ENCODE assay signal across 20 mouse cellular contexts in genomic region chr6:82125134-82125533, GRCm38 (mm10).
A peak's percentile ranks its signal among the peaks of the same experiment; 100 is the strongest.
DNase-seq lines count a peak whose midpoint lies in the region; ATAC-seq and TF ChIP-seq lines count a peak whose summit lies in the region.
"Had no signal": no experiment of that assay in that cellular context is flagged by ENCODE, and none has a peak within 500 bp of the region (broad histone marks: within the 10 kb centered on the region; RNA-seq: fewer than 3 reads in every experiment).

No protein-coding gene starts in this region.

- WGBS in forebrain, embryonic 11.5 days, result 95% methylated on average over 2 of the region's 2 CpGs
- 94% methylated on average over 2 of the region's 2 CpGs for WGBS in forebrain, embryonic 13.5 days
- WGBS in stomach, postnatal 0 days, result 69% methylated on average over 2 of the region's 2 CpGs

- H3K9me3 ChIP-seq in forebrain, embryonic 11.5 days (ENCODE audit: control insufficient read depth, low read length), result no peaks in the 10 kb centered on the region
- no peaks in the 10 kb centered on the region for H3K9me3 ChIP-seq in forebrain, embryonic 13.5 days (replicated peaks)
- no peaks in the 10 kb centered on the region for H3K9me3 ChIP-seq in stomach, postnatal 0 days (ENCODE audit: control insufficient read depth, low read length)
- H3K9me3 ChIP-seq: embryonic facial prominence, embryonic 15.5 days; heart, embryonic 12.5 days; hindbrain, embryonic 10.5 days; neural tube, embryonic 15.5 days had no signal

- no peak for ATAC-seq in forebrain, embryonic 11.5 days (replicated peaks; ENCODE audit: low FRiP score)
- no peak for ATAC-seq in forebrain, embryonic 13.5 days
- ATAC-seq in common myeloid progenitor, adult 5-6 weeks (replicated peaks; ENCODE audit: low read depth, poor library complexity, severe bottlenecking), result 0 out of 2 replicates have a peak, but pooled peaks have one; percentile 18
- peak; percentile 97 for ATAC-seq in stomach, postnatal 0 days (ENCODE audit: low FRiP score, low TSS enrichment)
- ATAC-seq: forebrain, embryonic 16.5 days had no signal

- H3K36me3 ChIP-seq in forebrain, embryonic 11.5 days (ENCODE audit: control insufficient read depth, insufficient read depth, low read length), result no peaks in the 10 kb centered on the region
- no peaks in the 10 kb centered on the region for H3K36me3 ChIP-seq in forebrain, embryonic 13.5 days (ENCODE audit: poor library complexity, severe bottlenecking)
- H3K36me3 ChIP-seq in stomach, postnatal 0 days (ENCODE audit: control insufficient read depth, insufficient read depth, low read length), result no peaks in the 10 kb centered on the region
- H3K36me3 ChIP-seq: embryonic facial prominence, embryonic 15.5 days; heart, embryonic 12.5 days; hindbrain, embryonic 10.5 days; neural tube, embryonic 15.5 days had no signal

- H3K4me1 ChIP-seq in forebrain, embryonic 11.5 days (replicated peaks; ENCODE audit: control insufficient read depth, insufficient read depth, low read length), result no peaks in the 10 kb centered on the region
- H3K4me1 ChIP-seq in forebrain, embryonic 13.5 days, result no peaks in the 10 kb centered on the region
- H3K4me1 ChIP-seq in stomach, postnatal 0 days (replicated peaks; ENCODE audit: control insufficient read depth, insufficient read depth), result no peaks in the 10 kb centered on the region
- H3K4me1 ChIP-seq: embryonic facial prominence, embryonic 15.5 days; neural tube, embryonic 15.5 days had no signal

- TF ChIP-seq EP300 in stomach, postnatal 0 days (optimal IDR thresholded peaks at IDR 0.05), result no peak

- no peak overlapping the region for H3K9ac ChIP-seq in forebrain, embryonic 11.5 days (ENCODE audit: low read length)
- no peak overlapping the region for H3K9ac ChIP-seq in forebrain, embryonic 13.5 days
- H3K9ac ChIP-seq in stomach, postnatal 0 days (ENCODE audit: low read length), result no peak overlapping the region
- H3K9ac ChIP-seq: embryonic facial prominence, embryonic 15.5 days; heart, embryonic 12.5 days; neural tube, embryonic 15.5 days had no signal

- no peak overlapping the region for H3K4me3 ChIP-seq in forebrain, embryonic 11.5 days (ENCODE audit: low read depth, low read length)
- no peak overlapping the region for H3K4me3 ChIP-seq in forebrain, embryonic 13.5 days
- no peak overlapping the region for H3K4me3 ChIP-seq in stomach, postnatal 0 days (ENCODE audit: low read depth, low read length)
- H3K4me3 ChIP-seq: embryonic facial prominence, embryonic 15.5 days; heart, embryonic 12.5 days; hindbrain, embryonic 10.5 days; layer of hippocampus, adult 2 months; neural tube, embryonic 15.5 days had no signal

- no peak overlapping the region for H3K27ac ChIP-seq in forebrain, embryonic 11.5 days (ENCODE audit: low read depth, low read length)
- no peak overlapping the region for H3K27ac ChIP-seq in forebrain, embryonic 13.5 days
- H3K27ac ChIP-seq in stomach, postnatal 0 days (replicated peaks), result no peak overlapping the region
- H3K27ac ChIP-seq: embryonic facial prominence, embryonic 15.5 days; hindbrain, embryonic 10.5 days; layer of hippocampus, adult 2 months; neural tube, embryonic 15.5 days had no signal

- no peak overlapping the region for H3K4me2 ChIP-seq in forebrain, embryonic 11.5 days (ENCODE audit: low read depth, low read length, severe bottlenecking)
- H3K4me2 ChIP-seq in forebrain, embryonic 13.5 days, result no peak overlapping the region
- H3K4me2 ChIP-seq in stomach, postnatal 0 days (replicated peaks; ENCODE audit: low read depth), result no peak overlapping the region
- H3K4me2 ChIP-seq: embryonic facial prominence, embryonic 15.5 days; heart, embryonic 12.5 days; neural tube, embryonic 15.5 days had no signal

- no peak for TF ChIP-seq CTCF in stomach, postnatal 0 days (IDR thresholded peaks at IDR 0.05; ENCODE audit: low read depth)

- no peaks in the 10 kb centered on the region for H3K27me3 ChIP-seq in forebrain, embryonic 11.5 days (ENCODE audit: control insufficient read depth, insufficient read depth, low read length)
- no peaks in the 10 kb centered on the region for H3K27me3 ChIP-seq in forebrain, embryonic 13.5 days
- H3K27me3 ChIP-seq in stomach, postnatal 0 days (ENCODE audit: control insufficient read depth, insufficient read depth, low read length), result no peaks in the 10 kb centered on the region

- DNase-seq in forebrain, embryonic 11.5 days (ENCODE audit: low spot score), result peak; percentile 30
- DNase-seq in urinary bladder, postnatal 14 days (ENCODE audit: low spot score), result peak; percentile 33
- no peak for DNase-seq in urinary bladder, postnatal 10 days (ENCODE audit: low spot score)
- peak; percentile 74 for DNase-seq in stomach, postnatal 0 days (ENCODE audit: low spot score)
- DNase-seq in ovary, postnatal 10 days (ENCODE audit: low spot score), result no peak
- DNase-seq in thymus, postnatal 4 days, result no peak
- DNase-seq: cerebellum, adult 18-20 months; gastrocnemius, postnatal 14 days; kidney, adult 2 months; lung, adult 18-20 months; right cerebral cortex, postnatal 25 days; thymus, postnatal 25 days had no signal

Comparison
In these comparisons a context has a peak if more than half of its experiments do, and no peak if none do; other contexts are left out.
1. DNase-seq: peak in forebrain, embryonic 11.5 days (single experiment), urinary bladder, postnatal 14 days (single experiment) and stomach, postnatal 0 days (single experiment); none in urinary bladder, postnatal 10 days (single experiment), ovary, postnatal 10 days (single experiment) and thymus, postnatal 4 days (single experiment).
2. ATAC-seq: peak in common myeloid progenitor, adult 5-6 weeks (single experiment) and stomach, postnatal 0 days (single experiment); none in forebrain, embryonic 11.5 days (single experiment) and forebrain, embryonic 13.5 days (single experiment).